Mouse (Mus musculus): ENCODE results near the gene March1.

The March1 gene

DNA sequence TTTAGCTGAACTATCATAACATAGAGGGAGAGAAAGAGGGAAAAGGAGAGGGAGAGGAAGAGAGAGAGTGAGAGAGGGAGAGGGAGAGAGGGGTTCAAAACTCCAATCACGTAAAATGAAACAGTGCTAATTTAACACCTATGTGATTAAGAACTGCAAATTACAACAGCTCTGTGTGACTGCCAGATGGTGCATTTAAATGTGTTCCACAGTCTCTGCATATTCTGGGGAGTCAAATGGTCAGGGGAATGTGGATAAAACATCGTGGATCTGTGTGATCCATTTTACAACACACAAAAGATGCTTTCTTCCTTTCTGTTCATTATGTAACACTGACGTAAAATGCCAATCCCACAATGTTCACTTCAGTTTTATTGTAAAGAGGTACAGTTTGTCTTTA lies 416.0 kb downstream of the March1 start:
- no peak for DNase-seq

DNA sequence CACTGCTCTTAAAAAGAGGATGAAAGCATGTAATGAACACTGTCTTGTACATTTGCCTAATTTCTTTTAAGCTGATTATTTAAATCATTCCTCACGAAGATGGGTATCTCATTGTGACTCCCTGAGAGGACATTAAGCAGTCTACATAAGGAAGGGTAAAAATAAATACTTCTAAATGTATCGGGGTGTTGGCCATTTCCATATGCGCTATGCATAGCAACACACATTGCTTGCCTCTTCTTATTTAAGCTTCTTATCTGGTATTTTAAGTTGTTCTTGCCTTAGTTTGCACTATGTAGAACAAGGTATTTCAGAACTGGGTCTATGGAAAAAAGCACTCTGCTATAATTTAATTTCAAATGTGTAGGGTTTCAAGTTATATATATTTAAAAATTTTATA lies 416.7 kb downstream of the March1 start:
- no peak for DNase-seq

DNA sequence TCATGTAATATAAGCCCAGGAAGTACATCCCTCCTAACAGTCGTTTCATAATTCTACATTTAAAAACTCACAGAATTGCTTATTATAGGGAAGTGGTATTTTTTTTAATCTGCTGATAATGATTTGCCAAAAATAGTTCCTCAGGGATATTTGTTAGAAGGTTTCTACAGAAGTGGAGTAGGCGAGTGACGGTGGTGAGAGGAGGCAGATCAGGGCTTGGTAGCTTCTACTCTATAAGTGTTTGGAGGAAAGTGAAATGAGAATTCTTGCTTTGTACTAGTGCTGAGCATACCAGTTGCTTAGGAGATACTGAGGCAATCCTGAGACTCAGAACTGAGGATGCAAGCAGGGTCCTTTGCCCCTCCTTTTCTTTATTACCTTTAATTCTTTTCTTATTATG lies 476.5 kb downstream of the March1 start:
- DNase-seq = no peak

DNA sequence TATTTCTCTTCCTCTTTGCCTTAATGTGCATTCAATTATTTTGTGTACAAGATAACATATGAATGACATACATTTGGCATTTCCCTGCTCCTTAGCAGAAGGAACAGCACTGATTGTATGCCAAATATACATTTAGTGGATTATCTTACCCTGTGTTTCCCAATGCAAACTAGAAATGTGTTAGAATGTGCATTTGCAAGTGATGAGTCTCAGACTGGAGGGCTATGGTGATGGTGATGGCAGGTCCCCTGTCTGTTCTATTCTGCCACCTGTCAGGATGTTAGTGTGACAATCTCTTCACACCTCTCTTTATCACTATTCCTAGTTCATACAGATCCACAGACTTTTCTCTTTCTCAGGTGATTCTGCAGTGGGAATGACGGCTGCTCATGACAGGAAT lies 480.4 kb downstream of the March1 start:
- DNase-seq = no peak

DNA sequence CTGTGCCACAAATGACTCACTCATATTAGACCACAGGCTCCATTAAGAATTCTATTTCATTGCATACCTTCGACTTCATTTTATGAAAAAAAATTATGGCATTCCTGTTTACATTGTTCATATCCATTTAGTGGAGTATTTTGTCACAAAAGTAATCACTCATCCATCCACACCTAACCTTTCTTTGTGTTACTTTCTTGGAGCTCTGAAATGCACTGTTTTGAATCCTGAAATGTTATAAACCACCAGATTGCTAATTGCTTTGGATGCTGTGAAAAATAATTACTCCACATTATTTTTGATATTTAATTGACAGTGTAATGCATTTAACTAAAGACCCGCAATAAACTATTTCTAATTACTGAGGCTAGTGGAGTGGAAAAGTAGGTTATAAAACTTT lies 501.6 kb downstream of the March1 start:
- DNase-seq = no peak

DNA sequence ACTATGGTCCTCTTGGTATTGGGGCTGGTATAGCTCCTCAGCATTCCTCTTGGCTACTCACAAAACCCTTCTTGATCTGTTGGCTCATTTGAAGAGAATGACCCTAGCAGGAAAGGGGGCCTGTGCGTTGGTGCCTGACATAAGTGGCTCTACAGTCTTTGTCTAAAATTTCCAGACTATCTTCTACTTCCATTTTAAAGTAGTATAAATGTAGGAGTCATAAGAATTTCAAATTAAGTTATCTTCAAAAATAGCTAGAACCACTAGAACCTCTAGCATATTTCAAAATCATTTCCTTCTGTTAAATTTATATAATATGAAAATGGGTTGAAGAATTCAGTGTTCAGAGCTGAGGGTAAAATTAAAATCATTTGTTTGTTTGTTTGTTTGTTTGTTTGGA lies 541.9 kb downstream of the March1 start:
- no peak for DNase-seq

DNA sequence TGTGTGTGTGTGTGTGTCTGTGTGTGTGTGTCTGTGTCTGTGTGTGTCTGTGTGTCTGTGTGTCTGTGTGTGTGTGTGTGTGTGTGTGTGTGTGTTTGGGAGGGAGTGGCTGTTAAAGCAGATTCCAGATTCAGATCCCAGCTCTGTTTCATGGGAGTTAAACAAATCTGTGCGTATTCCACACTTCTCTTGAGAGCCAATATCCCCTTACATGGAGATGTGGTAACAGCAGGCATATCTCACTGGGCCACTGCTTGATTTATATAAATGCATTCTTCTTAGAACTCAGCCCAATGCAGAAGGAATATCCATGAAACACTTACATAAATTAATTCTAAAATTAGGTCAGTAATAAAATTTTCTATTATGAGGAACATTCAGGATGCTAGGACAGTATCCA lies 549.1 kb downstream of the March1 start:
- DNase-seq = no peak

DNA sequence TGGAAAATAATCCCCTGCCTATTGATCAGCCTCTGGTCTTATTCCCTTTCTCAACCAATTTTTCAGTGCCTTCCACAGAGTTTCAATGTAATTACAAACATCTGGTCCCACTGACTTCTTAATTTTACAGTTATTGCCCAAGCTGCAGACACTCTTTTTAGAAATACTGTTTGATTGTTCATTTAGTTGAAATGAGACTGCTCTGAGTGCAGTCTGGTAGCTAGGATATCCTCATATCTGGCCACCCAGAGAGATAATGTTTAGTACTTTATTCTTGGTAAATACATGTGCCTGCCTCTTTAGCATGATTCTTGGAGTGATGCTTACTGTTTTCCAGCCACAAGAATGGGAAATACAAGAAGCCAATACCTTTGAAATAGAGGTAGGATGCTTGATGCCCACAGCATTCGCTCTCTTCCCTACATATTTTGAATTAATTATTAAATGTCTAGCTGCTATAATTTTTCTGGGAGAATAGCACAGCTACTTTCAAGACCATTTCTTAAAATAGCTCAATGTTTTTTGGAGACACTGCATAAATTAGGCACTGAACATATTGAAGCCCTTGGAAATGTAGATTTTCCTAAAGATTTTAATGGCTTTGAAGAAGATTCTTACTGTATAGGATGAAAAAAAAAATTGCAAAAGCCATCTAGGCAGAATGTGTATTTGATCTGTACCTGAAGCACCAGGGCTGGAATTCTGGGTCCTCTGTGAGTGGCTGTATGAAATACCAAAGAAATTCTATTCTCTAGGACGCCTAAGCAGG lies 549.9 kb downstream of the March1 start:
- no peak for DNase-seq

DNA sequence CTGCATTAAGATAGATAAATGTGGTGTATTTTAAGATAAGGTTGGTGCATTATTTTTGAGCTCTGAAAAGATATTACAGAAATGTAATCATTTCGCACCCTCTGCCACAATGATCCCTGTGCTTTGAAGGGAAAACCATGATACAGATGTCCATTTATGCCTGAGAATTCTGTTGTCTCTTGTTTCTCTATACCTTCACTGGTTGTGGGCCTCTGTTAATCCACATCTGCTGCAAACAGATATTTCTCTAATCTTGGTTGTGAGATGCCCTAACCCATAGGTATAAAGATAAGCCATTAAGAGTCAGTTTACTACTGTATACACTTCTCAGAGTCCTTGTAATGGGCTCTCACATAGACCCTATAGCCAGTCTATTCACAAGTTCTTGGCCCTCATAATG lies 561.6 kb downstream of the March1 start:
- DNase-seq = no peak

DNA sequence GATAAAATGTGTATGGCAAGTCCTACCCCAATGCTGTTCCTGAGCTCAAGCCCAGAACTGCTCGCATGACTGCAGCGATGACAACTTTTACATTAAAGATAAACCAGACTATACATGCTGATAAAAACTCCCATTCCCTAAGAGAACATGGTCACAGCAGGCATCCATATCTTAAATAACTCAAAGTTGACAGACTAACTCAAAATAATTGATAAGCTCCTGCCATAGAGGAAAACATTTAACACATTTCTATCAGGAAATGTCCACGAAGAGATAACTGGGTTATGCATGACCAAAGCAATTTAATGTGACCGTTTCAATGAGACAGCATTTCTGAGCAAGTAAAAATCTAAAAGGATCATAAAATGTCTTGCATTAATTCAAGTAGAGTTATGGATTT lies 563.6 kb downstream of the March1 start:
- DNase-seq = no peak

DNA sequence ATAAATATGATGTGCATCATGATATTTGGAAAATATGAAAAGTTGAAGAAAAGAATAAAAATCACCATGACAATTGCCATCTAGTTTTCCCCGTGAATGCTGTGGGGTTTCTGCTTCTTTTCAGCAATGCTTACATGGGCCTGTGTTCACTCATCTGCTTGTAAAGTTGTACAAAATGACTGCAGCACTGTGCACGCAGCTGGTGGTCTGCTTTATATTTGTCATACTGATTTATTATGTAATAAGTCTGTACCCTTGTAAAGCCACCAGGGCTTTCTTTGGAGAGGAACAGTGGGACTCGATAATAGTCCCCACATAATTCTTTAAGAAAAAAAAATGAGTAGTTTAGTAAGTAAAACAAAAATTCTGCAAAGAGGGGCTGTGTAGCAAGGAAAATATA lies 564.6 kb downstream of the March1 start:
- DNase-seq = no peak

DNA sequence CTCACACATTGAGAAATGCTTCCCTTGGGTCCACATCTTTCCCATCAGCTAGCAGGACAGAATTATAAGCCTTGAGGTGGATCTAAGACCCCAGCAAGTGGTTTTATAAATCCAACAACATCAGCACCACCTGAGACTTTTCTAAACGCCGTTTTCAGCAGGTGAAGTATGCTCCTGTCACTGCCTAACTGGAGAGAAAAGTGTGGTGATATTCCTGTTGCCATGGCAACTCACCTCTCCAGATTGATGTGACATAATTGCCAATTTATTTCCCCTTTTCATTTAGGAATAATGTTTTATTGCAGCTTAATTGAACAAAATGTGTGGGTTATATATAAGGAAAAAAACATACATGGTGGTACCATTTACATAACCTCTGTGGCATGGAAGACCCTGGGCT lies 565.8 kb downstream of the March1 start:
- DNase-seq = no peak

DNA sequence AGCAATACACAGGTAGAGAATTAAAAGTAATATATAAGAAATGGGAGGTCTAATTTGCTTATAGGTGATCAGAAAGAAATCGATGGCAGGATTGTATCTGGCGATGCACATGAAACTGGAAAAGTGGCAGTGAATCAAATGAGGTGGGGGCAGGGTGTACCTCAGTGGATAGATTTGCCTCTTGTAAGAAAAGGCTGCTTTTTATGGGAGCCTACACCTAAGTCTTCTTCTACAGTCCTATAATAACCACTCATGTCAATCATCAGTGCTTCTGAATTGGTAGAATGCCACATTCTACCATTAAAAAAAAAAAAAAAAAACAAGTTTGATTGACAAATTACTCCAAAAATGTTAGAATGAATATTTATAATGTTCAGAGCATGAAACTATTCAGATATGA lies 567.5 kb downstream of the March1 start:
- DNase-seq = no peak

DNA sequence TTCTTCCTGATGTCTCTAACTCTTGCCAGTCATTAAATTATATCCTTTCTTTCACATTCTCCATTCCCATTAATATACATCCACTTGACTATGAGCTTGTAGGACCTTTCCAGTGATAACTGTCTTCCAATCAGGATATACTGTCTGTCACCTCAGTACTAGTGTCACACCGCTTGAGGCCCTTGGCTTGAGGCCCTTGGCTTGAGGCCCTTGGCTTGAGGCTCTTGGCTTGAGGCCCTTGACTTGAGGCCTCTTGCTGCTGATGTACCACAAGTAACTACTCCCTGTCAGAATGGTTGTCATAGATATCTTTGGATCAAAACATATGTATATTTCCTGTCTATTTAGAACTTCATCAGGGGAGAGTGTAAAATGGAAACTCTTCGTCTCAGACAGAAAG lies 576.7 kb downstream of the March1 start:
- no peak for DNase-seq

DNA sequence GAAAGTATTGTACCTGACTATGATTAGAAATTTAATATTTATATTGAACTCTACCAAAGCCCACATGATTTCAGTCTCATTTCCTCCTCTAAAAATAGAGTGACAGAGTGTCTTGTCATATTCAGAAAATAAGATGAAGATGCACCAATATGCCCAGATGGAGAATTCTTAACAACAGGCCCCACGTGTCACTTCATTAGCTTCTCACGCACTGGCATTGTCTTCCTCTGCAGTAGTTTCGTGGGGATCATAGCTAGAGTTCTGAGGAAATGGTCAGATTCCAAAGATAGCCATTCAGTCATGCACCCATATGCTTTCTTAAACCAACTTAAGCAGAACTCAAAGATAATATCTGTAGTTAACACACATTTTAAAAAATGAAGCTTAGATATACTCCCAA lies 582.5 kb downstream of the March1 start:
- DNase-seq = no peak

DNA sequence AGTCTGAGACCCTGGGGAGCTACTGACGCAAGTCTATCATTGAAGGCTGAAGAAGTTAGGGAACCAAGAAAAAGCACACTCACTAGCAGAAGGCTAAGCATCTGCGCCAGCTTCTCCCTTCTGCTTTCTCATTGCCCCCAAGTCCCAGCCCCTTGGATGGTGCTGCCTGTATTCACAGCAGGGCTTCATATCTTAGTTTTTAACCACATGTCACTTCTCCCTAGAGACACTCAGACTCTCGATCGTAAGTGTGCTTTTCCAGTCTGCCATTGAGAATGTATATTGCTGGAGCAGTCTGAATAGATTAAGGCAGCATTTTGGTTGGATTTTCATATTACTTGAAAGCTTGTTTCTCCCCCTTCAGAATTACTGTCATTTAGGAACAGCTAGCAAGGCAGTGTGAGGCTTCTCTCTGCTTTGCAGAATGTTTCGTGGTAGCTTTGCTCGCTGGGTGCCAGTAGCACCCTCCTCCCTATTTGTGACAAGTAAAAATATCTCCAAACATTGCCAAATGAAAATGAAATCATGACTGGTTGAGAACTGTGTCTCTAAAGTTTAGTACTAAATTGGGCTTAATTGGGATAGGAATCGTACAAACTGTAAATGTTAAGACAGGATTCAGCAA lies 586.2 kb downstream of the March1 start:
- no peak for DNase-seq

DNA sequence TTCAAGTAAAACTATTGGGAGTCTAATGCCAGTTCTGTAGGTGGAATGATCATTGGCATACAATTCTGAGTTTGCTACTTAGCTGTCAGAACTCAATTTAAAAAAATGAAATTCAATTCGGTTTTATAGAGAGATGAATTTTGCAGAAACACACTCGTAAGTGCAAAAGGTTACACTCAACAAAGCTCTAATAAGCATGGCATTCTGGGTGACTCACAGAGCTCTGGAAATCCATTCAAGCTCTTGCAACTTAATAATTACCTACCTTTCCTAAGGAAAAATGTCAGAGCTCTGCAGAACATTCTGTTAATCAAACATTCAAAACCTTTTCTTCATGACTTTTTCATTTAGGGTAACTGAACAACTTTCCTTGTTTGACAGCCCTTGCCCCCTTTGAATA lies 591.9 kb downstream of the March1 start:
- no peak for DNase-seq

DNA sequence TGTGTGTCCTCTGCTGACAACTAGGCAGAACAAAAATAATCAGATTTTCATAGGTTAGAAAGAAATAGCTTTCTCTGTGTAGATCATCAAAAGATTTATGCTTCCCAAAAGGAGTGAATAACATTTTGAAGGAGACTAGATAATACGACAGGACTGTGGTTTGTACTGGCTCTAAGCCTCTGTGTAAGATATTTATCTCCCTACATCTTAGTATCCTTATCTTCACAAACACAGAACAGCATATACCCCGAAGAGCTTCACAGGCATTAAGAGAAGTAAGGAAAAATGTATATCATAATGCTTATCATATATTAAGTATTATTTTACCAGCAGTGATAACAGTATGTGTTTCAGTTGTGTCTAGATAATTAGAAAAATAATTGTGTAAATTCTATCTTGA lies 592.6 kb downstream of the March1 start:
- no peak for DNase-seq

DNA sequence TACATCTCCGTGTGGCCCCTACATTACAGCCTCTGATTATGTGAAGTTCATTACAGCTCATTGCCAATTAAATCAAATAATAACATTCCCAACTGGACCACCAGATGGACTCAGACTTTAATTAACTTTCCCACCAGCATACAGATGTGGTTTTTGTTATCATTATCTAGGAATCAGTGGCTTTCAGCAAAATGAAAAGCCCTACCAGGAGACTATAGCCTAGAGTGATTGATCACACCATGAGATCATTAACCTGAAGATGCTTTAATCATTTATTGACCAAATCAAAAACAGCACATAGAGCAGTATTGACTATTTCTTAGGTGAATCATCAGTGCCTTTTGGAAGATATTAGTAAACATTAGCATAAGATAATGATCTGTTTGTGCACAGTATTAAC lies 602.3 kb downstream of the March1 start:
- no peak for DNase-seq

DNA sequence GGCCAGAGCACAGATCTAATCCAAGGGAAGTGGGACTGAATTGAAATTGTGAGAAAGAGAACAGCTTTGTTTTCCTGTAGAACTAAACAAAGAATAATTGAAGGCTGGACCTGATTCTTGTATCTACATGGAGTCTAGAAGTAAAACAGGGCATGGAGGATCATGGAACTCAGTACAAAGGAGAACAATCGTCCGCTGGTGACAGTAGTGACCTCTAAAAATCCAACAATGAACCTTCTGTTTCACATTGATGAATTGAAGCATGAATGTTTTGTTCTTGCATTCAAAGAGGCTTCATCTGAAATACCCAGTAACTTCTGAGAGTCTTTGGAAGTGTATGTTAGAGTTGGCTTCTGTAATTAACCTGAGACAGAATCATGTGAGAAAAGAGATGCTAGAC lies 612.2 kb downstream of the March1 start:
- DNase-seq = no peak

DNA sequence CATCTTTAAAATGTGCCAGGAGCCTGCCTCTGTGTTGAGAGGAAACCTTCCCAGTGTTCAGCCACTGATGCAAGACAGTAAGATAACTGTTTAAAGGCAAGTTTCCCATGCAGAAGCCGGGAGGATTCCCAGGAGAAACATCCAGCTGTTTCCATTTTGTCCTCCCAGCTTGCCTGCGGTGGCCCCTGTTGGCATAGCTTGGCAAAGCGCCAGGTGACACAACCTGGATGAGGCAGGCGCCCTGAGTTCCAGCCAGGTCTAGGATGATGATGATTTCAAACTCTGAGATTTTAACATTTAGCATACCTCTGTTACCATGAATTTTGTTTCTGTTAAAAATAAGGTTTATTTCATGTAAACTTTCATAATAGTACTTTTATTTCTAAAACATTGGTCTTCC lies 651.8 kb downstream of the March1 start:
- DNase-seq = no peak

DNA sequence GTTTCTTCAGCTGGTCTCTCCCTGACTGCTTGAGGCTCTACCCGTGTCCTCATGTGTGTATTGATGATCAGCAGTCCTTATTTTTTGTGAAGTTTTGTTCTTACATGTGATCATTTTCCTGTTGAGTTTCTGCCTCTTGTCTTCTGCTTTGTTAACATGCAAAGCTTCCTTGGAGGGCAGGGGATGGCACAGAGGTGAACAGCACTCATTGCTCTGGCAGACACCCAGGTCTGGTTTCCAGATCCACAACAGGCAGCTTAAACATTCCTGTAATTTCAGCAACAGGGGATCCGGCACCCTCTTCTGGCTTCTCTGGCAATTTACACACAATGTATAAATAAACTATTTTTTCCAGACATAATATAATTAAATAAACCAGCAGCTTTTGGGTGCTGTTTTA lies 652.4 kb downstream of the March1 start:
- no peak for DNase-seq

DNA sequence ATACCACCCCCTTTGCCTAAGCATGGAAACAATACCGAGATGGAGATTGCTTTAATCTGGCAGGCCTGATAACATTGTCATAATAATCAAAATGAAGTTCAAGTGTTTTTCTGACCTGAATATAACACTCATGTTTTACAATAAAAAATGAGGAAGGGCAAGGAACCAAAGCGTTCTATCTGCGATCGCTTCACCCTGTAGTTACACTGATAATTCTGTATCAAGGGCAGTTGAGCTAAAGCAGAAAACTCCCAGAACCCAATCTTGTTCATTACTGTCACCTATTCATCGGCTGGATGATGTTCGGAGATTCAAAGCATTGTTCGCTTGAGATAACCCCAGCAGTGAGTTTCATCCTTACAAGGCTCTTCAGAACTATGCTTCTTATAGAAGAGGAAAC lies 700.1 kb downstream of the March1 start:
- no peak for DNase-seq

DNA sequence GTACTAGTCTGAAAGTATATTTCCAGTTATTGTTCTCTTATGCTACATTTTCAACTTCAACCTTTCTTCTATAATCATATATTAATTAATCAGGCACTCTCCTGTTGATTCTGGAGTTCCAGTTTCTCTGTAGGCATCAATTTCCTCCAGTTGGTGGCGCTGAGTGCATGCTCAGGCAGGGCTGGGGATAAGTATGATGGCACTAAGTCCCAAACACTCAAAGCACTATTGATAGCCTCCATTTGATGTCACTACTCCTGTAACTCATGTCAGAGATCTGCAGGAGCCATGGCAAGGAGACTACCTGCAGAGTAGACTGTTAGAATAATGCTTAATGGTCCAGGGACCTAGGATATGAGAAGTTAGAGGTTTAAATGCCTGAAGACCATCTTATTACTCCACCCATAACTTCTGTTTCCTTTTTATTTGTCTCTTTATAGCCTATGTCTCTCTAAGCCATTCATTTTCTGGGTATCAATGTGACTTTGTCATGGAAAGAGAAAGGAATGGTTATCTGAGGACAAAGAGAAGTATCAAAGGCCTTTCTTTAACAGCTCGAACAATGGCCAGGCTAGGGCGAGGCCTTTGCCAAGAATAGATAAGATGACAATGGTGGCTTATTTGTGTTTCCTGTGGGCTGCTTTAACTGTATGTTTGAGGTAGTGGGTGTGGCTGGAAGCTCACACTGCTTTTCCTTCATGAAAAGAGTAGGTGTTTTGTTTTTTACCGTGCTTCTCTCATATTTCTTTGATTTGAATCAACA lies 705.5 kb downstream of the March1 start:
- peak; percentile 1 for DNase-seq
